Mouse (Mus musculus) kidney, postnatal 0 days (tissue): ENCODE measurements around the gene B4galt3. TPM values are rescaled to one million over a fixed set of nuclear protein-coding genes. Genes with fewer than 3 reads are reported as not detected.

Experiments
- ATAC-seq: fragments of 200-750 bp; cut with Nextera tagmentation; replicated peaks from 2 replicates; pipeline ENCODE4 v1.8.0; 2017; ENCODE audit warnings: low read depth, moderate number of reproducible peaks, moderate TSS enrichment, moderate library complexity; ENCODE audit not compliant: low FRiP score
- DNase-seq: peaks from one replicate; pipeline ENCODE4 v3.0.0-alpha.2; 2016; ENCODE audit warnings: low spot score
- H3K27ac ChIP-seq: fragments of 300-500 bp; sonication (generic); 2 replicates; pipeline ENCODE4 v1.5.1; 2014; ENCODE audit warnings: mild to moderate bottlenecking
- H3K27me3 ChIP-seq: fragments of 300-500 bp; sonication (generic); 2 replicates; pipeline ENCODE4 v1.6.1; 2014; ENCODE audit warnings: low read length, mixed read lengths; ENCODE audit not compliant: insufficient read depth
- H3K36me3 ChIP-seq: fragments of 300-500 bp; sonication (generic); 2 replicates; pipeline ENCODE4 v1.6.1; 2014; ENCODE audit warnings: low read length, mixed read lengths; ENCODE audit not compliant: insufficient read depth
- H3K4me1 ChIP-seq: fragments of 300-500 bp; sonication (generic); replicated peaks from 2 replicates; pipeline ENCODE4 v1.6.1; 2014; ENCODE audit warnings: antibody characterized with exemption, low read length, mixed read lengths; ENCODE audit not compliant: insufficient read depth
- H3K4me2 ChIP-seq: fragments of 300-500 bp; sonication (generic); 2 replicates; pipeline ENCODE4 v1.6.1; 2014; ENCODE audit warnings: mild to moderate bottlenecking, low read length, moderate library complexity, mixed read lengths
- H3K4me3 ChIP-seq: fragments of 300-500 bp; sonication (generic); replicated peaks from 2 replicates; pipeline ENCODE4 v1.5.1; 2014; ENCODE audit warnings: low read depth, low read length
- H3K9ac ChIP-seq: fragments of 300-500 bp; sonication (generic); 2 replicates; pipeline ENCODE4 v1.6.1; 2014; ENCODE audit warnings: low read depth, low read length
- H3K9me3 ChIP-seq: fragments of 300-500 bp; sonication (generic); replicated peaks from 2 replicates; pipeline ENCODE4 v1.6.1; 2016; ENCODE audit warnings: low read length, inconsistent platforms, mixed read lengths
- CTCF ChIP-seq: IDR thresholded peaks from 2 replicates; pipeline ENCODE4 v1.5.1; 2016; ENCODE audit warnings: antibody characterized with exemption, low read depth, mild to moderate bottlenecking, moderate library complexity
- WGBS: fragments of 180-500 bp; shearing (Covaris S2); extraction: QIAGEN DNeasy Blood & Tissue Kit; methylation state at CpG from one replicate; pipeline ENCODE4 v1.1.7; 2014; 5-methylcytosine and 5-hydroxymethylcytosine counted together
- polyA plus RNA-seq: library from polyadenylated mRNA; unstranded; fragments of >200 nt; fragmentation: Nextera tagmentation; extraction: Ambion mirVana; gene quantifications from 2 replicates; pipeline ENCODE4 v1.2.1, GENCODE M21; 2015

The B4galt3 gene
- polyA plus RNA-seq, 1 experiment from 2014 or later, result 63.9 TPM

- no peak overlapping the region for H3K9ac ChIP-seq
- no peak overlapping the region for H3K27ac ChIP-seq
- WGBS, result 86% methylated on average over 14 of the region's 14 CpGs
- no peak overlapping the region for H3K4me3 ChIP-seq
- H3K27me3 ChIP-seq, result no peaks in the 10 kb centered on the region
- no peak overlapping the region for H3K4me2 ChIP-seq
- H3K4me1 ChIP-seq, result peaks cover 12% of the 10 kb centered on the region
- H3K36me3 ChIP-seq, result peaks cover 47% of the 10 kb centered on the region
- ATAC-seq (no peak), DNase-seq (no peak)
- H3K9me3 ChIP-seq, result no peaks in the 10 kb centered on the region
- TF ChIP-seq CTCF, result no peak
Measured at GRCm38 (mm10) chr1:171276110-171276748, 6.1 kb downstream of the B4galt3 start.

- 84% methylated on average over 10 of the region's 10 CpGs for WGBS
- DNase-seq (no peak), ATAC-seq (no peak)
- no peak overlapping the region for H3K9ac ChIP-seq
- peaks cover 47% of the 10 kb centered on the region for H3K36me3 ChIP-seq
- H3K4me1 ChIP-seq, result peaks cover 6% of the 10 kb centered on the region; the same call in 1 of the 2 replicates
- no peak overlapping the region for H3K27ac ChIP-seq
- no peaks in the 10 kb centered on the region for H3K27me3 ChIP-seq
- no peak for TF ChIP-seq CTCF
- no peaks in the 10 kb centered on the region for H3K9me3 ChIP-seq
- no peak overlapping the region for H3K4me2 ChIP-seq
- no peak overlapping the region for H3K4me3 ChIP-seq
Measured at GRCm38 (mm10) chr1:171277736-171278135, 7.6 kb downstream of the B4galt3 start.

DNA sequence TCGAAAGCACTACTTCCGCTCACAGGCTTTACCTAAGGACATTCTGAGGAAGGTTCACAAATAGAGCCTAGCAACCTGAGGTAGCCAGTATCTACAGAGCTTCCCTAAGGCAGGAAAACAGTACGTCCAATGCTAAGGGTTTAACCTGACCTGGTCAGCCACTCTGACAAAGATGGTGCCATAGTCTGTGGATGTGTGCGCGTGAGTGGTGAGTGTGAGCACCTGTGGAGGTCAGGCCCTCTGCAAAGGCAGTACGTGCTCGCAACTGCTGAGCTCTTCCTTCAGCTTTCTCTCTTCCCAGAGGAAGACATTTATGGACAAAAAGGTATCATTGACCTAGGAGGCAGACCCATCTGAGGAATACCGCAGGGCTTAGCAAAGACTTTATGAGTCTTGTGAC lies 8.3 kb downstream of the B4galt3 start:
- Histone ChIP-seq H3K9ac (no peak overlapping the region), H3K27me3 (no peaks in the 10 kb centered on the region), H3K4me1 (peaks cover 6% of the 10 kb centered on the region; the same call in 1 of the 2 replicates), H3K27ac (no peak overlapping the region), H3K9me3 (no peaks in the 10 kb centered on the region), H3K4me2 (no peak overlapping the region), H3K4me3 (no peak overlapping the region), H3K36me3 (peaks cover 47% of the 10 kb centered on the region)
- DNase-seq, result no peak
- no peak for ATAC-seq
- no peak for TF ChIP-seq CTCF
- 91% methylated on average over 8 of the region's 8 CpGs for WGBS

GRCm38 (mm10) chr1:171279012-171279705 lies 9.0 kb downstream of the B4galt3 start:
- no peak for ATAC-seq
- H3K27ac ChIP-seq, result no peak overlapping the region
- peaks cover 41% of the 10 kb centered on the region for H3K36me3 ChIP-seq
- no peak for DNase-seq
- no peaks in the 10 kb centered on the region for H3K27me3 ChIP-seq
- WGBS, result 90% methylated on average over 14 of the region's 14 CpGs
- no peak overlapping the region for H3K4me2 ChIP-seq
- TF ChIP-seq CTCF, result no peak
- H3K4me1 ChIP-seq, result peaks cover 6% of the 10 kb centered on the region; the same call in 1 of the 2 replicates
- no peaks in the 10 kb centered on the region for H3K9me3 ChIP-seq
- H3K4me3 ChIP-seq, result no peak overlapping the region
- 0 out of 2 replicates have a peak overlapping the region, but pooled peaks have one; percentile 67 for H3K9ac ChIP-seq

DNA sequence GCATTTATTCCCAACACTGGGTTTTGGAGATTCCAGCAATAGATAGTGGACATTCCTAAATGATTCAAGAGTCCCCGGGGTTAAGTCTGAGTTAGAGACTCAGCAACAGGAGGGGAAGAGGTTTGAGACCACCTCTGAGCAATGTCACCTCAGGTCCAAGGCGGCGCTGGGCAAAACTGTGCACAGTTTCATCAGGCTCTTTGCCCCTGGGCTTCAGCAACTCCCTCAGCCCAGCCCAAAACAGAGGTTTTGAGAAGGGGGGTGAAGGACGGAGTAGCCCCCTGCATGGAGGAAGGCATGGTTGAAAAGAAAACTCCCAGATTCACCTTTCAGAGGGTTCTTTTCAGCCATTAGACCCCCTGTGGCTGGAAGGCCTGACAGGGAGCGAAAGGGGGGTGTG lies 9.6 kb downstream of the B4galt3 start:
- 67% methylated on average over 5 of the region's 5 CpGs for WGBS
- H3K36me3 ChIP-seq, result peaks cover 38% of the 10 kb centered on the region
- peak overlapping the region; percentile 55 for H3K4me3 ChIP-seq
- no peaks in the 10 kb centered on the region for H3K9me3 ChIP-seq
- TF ChIP-seq CTCF, result no peak
- peak overlapping the region; percentile 50; the same call in 1 of the 2 replicates for H3K27ac ChIP-seq
- H3K9ac ChIP-seq, result peak overlapping the region; percentile 67
- H3K27me3 ChIP-seq, result no peaks in the 10 kb centered on the region
- H3K4me2 ChIP-seq, result peak overlapping the region; percentile 74
- H3K4me1 ChIP-seq, result peaks cover 6% of the 10 kb centered on the region; the same call in 1 of the 2 replicates
- ATAC-seq, result no peak
- no peak for DNase-seq

- H3K9me3 ChIP-seq, result no peaks in the 10 kb centered on the region
- peak overlapping the region; percentile 55 for H3K4me3 ChIP-seq
- TF ChIP-seq CTCF, result no peak
- H3K27me3 ChIP-seq, result no peaks in the 10 kb centered on the region
- no peak for DNase-seq
- H3K9ac ChIP-seq, result peak overlapping the region; percentile 67
- H3K36me3 ChIP-seq, result peaks cover 34% of the 10 kb centered on the region
- whole genome bisulfite sequencing, result under 1% methylated on average over 25 of the region's 25 CpGs
- peaks cover 6% of the 10 kb centered on the region; the same call in 1 of the 2 replicates for H3K4me1 ChIP-seq
- H3K4me2 ChIP-seq, result peak overlapping the region; percentile 74
- ATAC-seq, result peak; percentile 8
- H3K27ac ChIP-seq, result peak overlapping the region; percentile 50
Measured at GRCm38 (mm10) chr1:171280250-171280915, 10.3 kb downstream of the B4galt3 start.
